Mouse (Mus musculus) liver, adult 2 months (tissue): ENCODE data around the gene H2afy.

ENCODE experiments used
- CTCF ChIP-seq: fragments of 200-500 bp; IDR thresholded peaks from 2 replicates; pipeline ENCODE4 v1.5.1; 2011; ENCODE audit warnings: low read depth, low read length, control low read depth
- POLR2A ChIP-seq: fragments of 200-500 bp; IDR thresholded peaks from 2 replicates; pipeline ENCODE4 v1.6.1; 2011; ENCODE audit warnings: low read length, control low read depth; ENCODE audit not compliant: insufficient read depth; ENCODE audit errors: extremely low read depth

DNA sequence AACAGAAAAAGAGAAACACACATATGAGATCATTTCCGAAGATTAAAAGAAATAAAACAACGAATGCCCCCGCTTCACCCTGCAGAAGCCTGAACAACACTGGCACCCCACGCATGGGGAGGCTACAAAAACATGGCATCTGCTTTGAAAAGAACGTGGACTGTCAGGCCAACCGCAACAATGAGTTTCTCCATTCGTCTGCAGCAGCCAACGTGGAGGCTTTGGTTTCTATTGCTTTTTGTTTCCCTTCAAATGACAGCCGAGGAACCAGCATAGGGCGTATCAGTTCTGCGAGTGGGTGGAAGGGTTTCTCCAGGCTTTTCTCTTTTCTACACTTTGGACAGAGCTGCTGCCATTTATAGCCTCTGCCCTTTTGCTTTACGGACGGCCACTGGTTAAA, 47.6 kb downstream of the H2afy start:
- TF ChIP-seq CTCF (no peak), POLR2A (no peak)
